Mouse (Mus musculus) heart, embryonic 13.5 days (tissue): Measurements from ENCODE around the gene Kcnj5. TPM values are rescaled to one million over a fixed set of nuclear protein-coding genes. Genes with fewer than 3 reads are reported as not detected.

Experiments
- ATAC-seq: fragments of 200-750 bp; cut with Nextera tagmentation; 2 replicates; pipeline ENCODE4 v1.8.0; 2017; ENCODE audit warnings: moderate TSS enrichment; ENCODE audit not compliant: insufficient number of reproducible peaks, low FRiP score, low TSS enrichment; ENCODE audit errors: extremely low read depth
- H3K27ac ChIP-seq: fragments of 300-500 bp; sonication (generic); replicated peaks from 2 replicates; pipeline ENCODE4 v1.5.1; 2015; ENCODE audit warnings: moderate library complexity, mild to moderate bottlenecking, inconsistent platforms
- H3K27me3 ChIP-seq: fragments of 300-500 bp; sonication (generic); replicated peaks from 2 replicates; pipeline ENCODE4 v1.6.1; 2015; ENCODE audit warnings: mild to moderate bottlenecking, inconsistent platforms
- H3K36me3 ChIP-seq: fragments of 300-500 bp; sonication (generic); 2 replicates; pipeline ENCODE4 v1.6.1; 2015; ENCODE audit warnings: mild to moderate bottlenecking, inconsistent platforms
- H3K4me1 ChIP-seq: fragments of 300-500 bp; sonication (generic); 2 replicates; pipeline ENCODE4 v1.6.1; 2015; ENCODE audit warnings: inconsistent platforms
- H3K4me2 ChIP-seq: fragments of 300-500 bp; sonication (generic); 2 replicates; pipeline ENCODE4 v1.6.1; 2015; ENCODE audit warnings: inconsistent platforms, mild to moderate bottlenecking, moderate library complexity
- H3K4me3 ChIP-seq: fragments of 300-500 bp; sonication (generic); 2 replicates; pipeline ENCODE4 v1.5.1; 2015; ENCODE audit warnings: moderate library complexity, mild to moderate bottlenecking, inconsistent platforms
- H3K9ac ChIP-seq: fragments of 300-500 bp; sonication (generic); 2 replicates; pipeline ENCODE4 v1.6.1; 2015; ENCODE audit warnings: inconsistent platforms, mild to moderate bottlenecking, moderate library complexity
- H3K9me3 ChIP-seq: fragments of 300-500 bp; sonication (generic); 2 replicates; pipeline ENCODE4 v1.6.1; 2016; ENCODE audit warnings: inconsistent platforms
- WGBS: fragments of 180-500 bp; shearing (Covaris S2); methylation state at CpG from one replicate; pipeline ENCODE4 v1.1.7; 2015; ENCODE audit warnings: mixed read lengths; 5-methylcytosine and 5-hydroxymethylcytosine counted together
- polyA plus RNA-seq: library from polyadenylated mRNA; unstranded; fragments of >200 nt; fragmentation: Nextera tagmentation; extraction: Ambion mirVana; gene quantifications from 2 replicates; pipeline ENCODE4 v1.2.1, GENCODE M21; 2015

Kcnj5 gene
- polyA plus RNA-seq, 1 experiment from 2014 or later: 19.8 TPM

GRCm38 (mm10) chr9:32360770-32361169, 16.6 kb upstream of the Kcnj5 start:
- H3K27me3 ChIP-seq: no peaks in the 10 kb centered on the region
- H3K9ac ChIP-seq: no peak overlapping the region
- H3K27ac ChIP-seq: no peak overlapping the region
- H3K4me1 ChIP-seq: peaks cover 6% of the 10 kb centered on the region; the same call in 1 of the 2 replicates
- no peak overlapping the region for H3K4me3 ChIP-seq
- H3K9me3 ChIP-seq: no peaks in the 10 kb centered on the region
- H3K4me2 ChIP-seq: no peak overlapping the region
- no peaks in the 10 kb centered on the region for H3K36me3 ChIP-seq
- 61% methylated on average over 1 of the region's 1 CpGs for WGBS
- no peak for ATAC-seq

GRCm38 (mm10) chr9:32350332-32350731, 6.2 kb upstream of the Kcnj5 start:
- Histone ChIP-seq H3K27ac (no peak overlapping the region), H3K4me2 (no peak overlapping the region), H3K9ac (no peak overlapping the region), H3K9me3 (no peaks in the 10 kb centered on the region), H3K36me3 (no peaks in the 10 kb centered on the region), H3K4me1 (peaks cover 11% of the 10 kb centered on the region; the same call in 1 of the 2 replicates), H3K4me3 (no peak overlapping the region), H3K27me3 (peaks cover 13% of the 10 kb centered on the region)
- 4% methylated on average over 6 of the region's 6 CpGs for WGBS
- ATAC-seq: no peak

GRCm38 (mm10) chr9:32349344-32349743, 5.2 kb upstream of the Kcnj5 start:
- H3K27me3 ChIP-seq: peaks cover 22% of the 10 kb centered on the region
- H3K27ac ChIP-seq: no peak overlapping the region
- H3K9me3 ChIP-seq: no peaks in the 10 kb centered on the region
- ATAC-seq: no peak
- WGBS: 78% methylated on average over 10 of the region's 10 CpGs
- H3K4me3 ChIP-seq: no peak overlapping the region
- peaks cover 16% of the 10 kb centered on the region for H3K4me1 ChIP-seq
- H3K9ac ChIP-seq: no peak overlapping the region
- H3K4me2 ChIP-seq: no peak overlapping the region
- H3K36me3 ChIP-seq: no peaks in the 10 kb centered on the region

GRCm38 (mm10) chr9:32348096-32348495, 3.9 kb upstream of the Kcnj5 start:
- 63% methylated on average over 8 of the region's 8 CpGs for WGBS
- Histone ChIP-seq H3K9me3 (no peaks in the 10 kb centered on the region), H3K4me1 (peaks cover 23% of the 10 kb centered on the region), H3K9ac (no peak overlapping the region), H3K27me3 (peaks cover 35% of the 10 kb centered on the region), H3K36me3 (no peaks in the 10 kb centered on the region), H3K27ac (no peak overlapping the region), H3K4me3 (no peak overlapping the region), H3K4me2 (no peak overlapping the region)
- no peak for ATAC-seq

- H3K4me2 ChIP-seq: peak overlapping the region; percentile 83
- H3K4me1 ChIP-seq: peaks cover 49% of the 10 kb centered on the region
- 4% methylated on average over 21 of the region's 21 CpGs for WGBS
- peak overlapping the region; percentile 65 for H3K4me3 ChIP-seq
- no peaks in the 10 kb centered on the region for H3K36me3 ChIP-seq
- peak overlapping the region; percentile 89 for H3K9ac ChIP-seq
- no peak for ATAC-seq
- H3K27me3 ChIP-seq: peaks cover 47% of the 10 kb centered on the region
- 0 out of 2 replicates have a peak overlapping the region, but pooled peaks have one; percentile 92 for H3K27ac ChIP-seq
- H3K9me3 ChIP-seq: no peaks in the 10 kb centered on the region
Measured at GRCm38 (mm10) chr9:32344489-32344888, 339 bp upstream of the Kcnj5 start.

GRCm38 (mm10) chr9:32342929-32343328, 1.2 kb downstream of the Kcnj5 start:
- Histone ChIP-seq H3K36me3 (no peaks in the 10 kb centered on the region), H3K27me3 (peaks cover 47% of the 10 kb centered on the region), H3K4me2 (peak overlapping the region; percentile 83), H3K4me3 (peak overlapping the region; percentile 65), H3K27ac (peak overlapping the region; percentile 92), H3K4me1 (peaks cover 54% of the 10 kb centered on the region), H3K9me3 (no peaks in the 10 kb centered on the region), H3K9ac (peak overlapping the region; percentile 89)
- 13% methylated on average over 8 of the region's 8 CpGs for WGBS
- ATAC-seq: no peak

- H3K4me3 ChIP-seq: peak overlapping the region; percentile 65; the same call in 1 of the 2 replicates
- WGBS: 5% methylated on average over 5 of the region's 5 CpGs
- H3K4me2 ChIP-seq: peak overlapping the region; percentile 83
- ATAC-seq: no peak
- H3K27me3 ChIP-seq: peaks cover 39% of the 10 kb centered on the region
- peak overlapping the region; percentile 89; the same call in 1 of the 2 replicates for H3K9ac ChIP-seq
- peaks cover 70% of the 10 kb centered on the region for H3K4me1 ChIP-seq
- no peaks in the 10 kb centered on the region; the same call in 1 of the 2 replicates for H3K36me3 ChIP-seq
- no peaks in the 10 kb centered on the region for H3K9me3 ChIP-seq
- peak overlapping the region; percentile 92 for H3K27ac ChIP-seq
Measured at GRCm38 (mm10) chr9:32340831-32341230, 3.3 kb downstream of the Kcnj5 start.

GRCm38 (mm10) chr9:32335389-32336150, 8.6 kb downstream of the Kcnj5 start:
- Histone ChIP-seq H3K4me1 (peaks cover 65% of the 10 kb centered on the region), H3K9me3 (no peaks in the 10 kb centered on the region), H3K4me2 (no peak overlapping the region), H3K4me3 (no peak overlapping the region), H3K36me3 (peaks cover 10% of the 10 kb centered on the region), H3K27ac (peak overlapping the region; percentile 88), H3K9ac (0 out of 2 replicates have a peak overlapping the region, but pooled peaks have one; percentile 51), H3K27me3 (no peaks in the 10 kb centered on the region)
- ATAC-seq: peak; percentile 67; the same call in 1 of the 2 replicates
- 58% methylated on average over 13 of the region's 13 CpGs for WGBS

GRCm38 (mm10) chr9:32331162-32331561, 13.0 kb downstream of the Kcnj5 start:
- Histone ChIP-seq H3K4me1 (peaks cover 52% of the 10 kb centered on the region), H3K9ac (no peak overlapping the region), H3K4me2 (no peak overlapping the region), H3K27ac (no peak overlapping the region), H3K27me3 (no peaks in the 10 kb centered on the region), H3K9me3 (0 out of 2 replicates have a peak, but pooled peaks cover 3% of the 10 kb centered on the region), H3K36me3 (peaks cover 10% of the 10 kb centered on the region), H3K4me3 (no peak overlapping the region)
- ATAC-seq: no peak
- 65% methylated on average over 5 of the region's 5 CpGs for WGBS

- no peaks in the 10 kb centered on the region for H3K27me3 ChIP-seq
- H3K9me3 ChIP-seq: 0 out of 2 replicates have a peak, but pooled peaks cover 3% of the 10 kb centered on the region
- H3K9ac ChIP-seq: no peak overlapping the region
- WGBS: 38% methylated on average over 4 of the region's 4 CpGs
- H3K36me3 ChIP-seq: peaks cover 4% of the 10 kb centered on the region; the same call in 1 of the 2 replicates
- H3K4me1 ChIP-seq: peaks cover 49% of the 10 kb centered on the region
- no peak overlapping the region for H3K4me3 ChIP-seq
- H3K27ac ChIP-seq: peak overlapping the region; percentile 24
- no peak overlapping the region for H3K4me2 ChIP-seq
- no peak for ATAC-seq
Measured at GRCm38 (mm10) chr9:32328777-32329176, 15.4 kb downstream of the Kcnj5 start.

- Histone ChIP-seq H3K4me3 (no peak overlapping the region), H3K27ac (0 out of 2 replicates have a peak overlapping the region, but pooled peaks have one; percentile 2), H3K4me2 (no peak overlapping the region), H3K9me3 (no peaks in the 10 kb centered on the region), H3K36me3 (peaks cover 23% of the 10 kb centered on the region), H3K4me1 (peaks cover 56% of the 10 kb centered on the region), H3K27me3 (no peaks in the 10 kb centered on the region), H3K9ac (no peak overlapping the region)
- ATAC-seq: no peak
- 27% methylated on average over 7 of the region's 7 CpGs for WGBS
Measured at GRCm38 (mm10) chr9:32323610-32324009, 20.5 kb downstream of the Kcnj5 start.
